Mouse (Mus musculus) small intestine, adult 2 months (tissue): ENCODE data around the gene Capzb. TPM values are rescaled to one million over a fixed set of nuclear protein-coding genes. Genes with fewer than 3 reads are reported as not detected.
A peak's percentile ranks its signal among the peaks of the same experiment; 100 is the strongest.

Experiments used
- H3K27ac ChIP-seq: fragments of 200-500 bp; 2 replicates; pipeline ENCODE4 v1.5.1; 2012; ENCODE audit warnings: low read depth, low read length, control low read depth, inconsistent platforms; ENCODE audit not compliant: insufficient read depth
- H3K27me3 ChIP-seq: fragments of 200-500 bp; 2 replicates; pipeline ENCODE4 v1.6.1; 2012; ENCODE audit warnings: mild to moderate bottlenecking, moderate library complexity, low read length, inconsistent platforms; ENCODE audit not compliant: control insufficient read depth, insufficient read depth
- H3K36me3 ChIP-seq: fragments of 200-500 bp; 2 replicates; pipeline ENCODE4 v1.6.1; 2012; ENCODE audit warnings: mild to moderate bottlenecking, low read length, control low read depth, inconsistent platforms; ENCODE audit not compliant: control insufficient read depth, insufficient read depth
- H3K4me1 ChIP-seq: fragments of 200-500 bp; 2 replicates; pipeline ENCODE4 v1.6.1; 2012; ENCODE audit warnings: low read length, inconsistent platforms, mixed read lengths; ENCODE audit not compliant: control insufficient read depth, insufficient read depth, insufficient read length
- H3K4me3 ChIP-seq: fragments of 200-500 bp; 2 replicates; pipeline ENCODE4 v1.5.1; 2012; ENCODE audit warnings: low read depth, mild to moderate bottlenecking, control low read depth, inconsistent platforms, low read length, moderate library complexity
- CTCF ChIP-seq: fragments of 200-500 bp; IDR thresholded peaks from 2 replicates; pipeline ENCODE4 v1.5.1; 2012; ENCODE audit warnings: low read depth, mild to moderate bottlenecking, control low read depth, inconsistent platforms, low read length, moderate library complexity, mixed read lengths; ENCODE audit not compliant: insufficient replicate concordance, insufficient read length; ENCODE audit errors: extremely low read depth
- POLR2A ChIP-seq: fragments of 200-500 bp; IDR thresholded peaks from 2 replicates; pipeline ENCODE4 v1.6.1; 2012; ENCODE audit warnings: low read depth, mild to moderate bottlenecking, control low read depth, inconsistent platforms, low read length, moderate library complexity
- WGBS: fragments of 180-500 bp; shearing (Covaris S2); methylation state at CpG from one replicate; pipeline ENCODE4 v1.1.7; 2018; 5-methylcytosine and 5-hydroxymethylcytosine counted together
- polyA plus RNA-seq: library from polyadenylated mRNA; depleted of rRNA; stranded (reverse); fragments of >200 nt; gene quantifications from 2 replicates; pipeline ENCODE4 v1.2.3, GENCODE M21; 2012

Gene Capzb
- polyA plus RNA-seq, 1 experiment: 390 TPM

DNA sequence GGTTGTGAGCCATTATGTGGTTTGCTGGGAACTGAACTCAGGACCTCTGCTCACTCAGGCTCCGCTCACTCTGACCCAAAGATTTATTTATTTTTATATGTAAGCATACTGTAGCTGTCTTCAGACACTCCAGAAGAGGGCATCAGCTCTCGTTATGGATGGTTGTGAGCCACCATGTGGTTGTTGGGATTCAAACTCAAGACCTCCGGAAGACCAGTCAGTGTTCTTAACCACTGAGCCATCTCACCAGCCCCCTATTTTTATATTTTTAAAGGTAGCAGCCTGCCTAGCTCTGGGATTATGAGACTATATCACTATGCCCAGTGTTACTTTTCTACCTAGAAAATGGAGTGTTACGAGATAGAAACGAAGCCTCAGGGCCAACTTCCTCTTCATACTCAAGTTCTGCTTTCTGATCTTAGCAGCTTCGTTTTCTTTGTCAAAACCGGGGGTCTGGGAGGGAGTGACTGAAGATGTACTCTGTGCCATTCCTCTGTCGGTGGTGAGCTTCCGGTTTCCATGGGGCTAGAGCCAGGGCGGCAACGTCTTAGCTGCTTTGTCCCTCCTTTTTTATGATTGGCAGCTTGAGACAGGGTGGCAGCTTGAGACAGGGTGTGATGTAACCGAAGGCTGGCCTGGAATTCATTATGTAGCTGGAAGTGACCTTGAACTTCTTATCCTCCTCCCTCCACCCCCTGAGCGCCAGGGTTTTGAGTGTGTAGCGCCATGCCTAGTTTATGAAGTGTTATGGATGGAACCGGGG is 23.5 kb upstream of the Capzb start:
- Histone ChIP-seq H3K36me3 (no peaks in the 10 kb centered on the region), H3K4me3 (no peak overlapping the region), H3K4me1 (peaks cover 2% of the 10 kb centered on the region; the same call in 1 of the 2 replicates), H3K27ac (peak overlapping the region; percentile 55), H3K27me3 (no peaks in the 10 kb centered on the region)
- TF ChIP-seq POLR2A (no peak), CTCF (no peak)
- WGBS: 62% methylated on average over 15 of the region's 15 CpGs

DNA sequence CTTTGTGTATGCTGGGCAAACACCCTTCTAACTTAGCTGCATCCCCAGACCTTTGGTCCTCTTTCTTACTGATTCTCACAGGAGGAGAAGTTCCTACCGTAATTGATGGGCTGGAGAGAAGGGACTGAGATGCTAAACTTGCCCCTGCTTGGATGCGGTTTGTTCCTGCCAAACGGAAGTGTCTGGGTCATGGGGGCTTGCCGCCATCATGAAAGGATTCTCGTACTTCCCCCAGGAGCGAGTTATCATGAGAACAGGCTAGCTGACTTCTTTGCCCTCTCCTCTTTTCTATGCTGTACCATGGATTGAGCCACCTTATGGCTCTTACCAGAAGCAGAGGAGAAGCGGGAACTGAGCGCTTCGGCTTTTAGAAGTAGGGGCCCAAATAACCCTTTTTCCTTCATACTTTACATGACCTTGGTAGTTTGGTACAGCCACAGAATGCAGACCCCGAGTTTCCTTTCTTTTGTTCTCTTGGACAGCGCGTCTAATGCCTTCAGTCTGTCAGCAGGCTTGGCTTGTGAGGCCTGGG is 22.9 kb upstream of the Capzb start:
- H3K4me1 ChIP-seq: peaks cover 5% of the 10 kb centered on the region; the same call in 1 of the 2 replicates
- WGBS: 86% methylated on average over 12 of the region's 12 CpGs
- H3K27me3 ChIP-seq: no peaks in the 10 kb centered on the region
- H3K36me3 ChIP-seq: no peaks in the 10 kb centered on the region
- H3K4me3 ChIP-seq: no peak overlapping the region
- no peak for TF ChIP-seq CTCF
- no peak for TF ChIP-seq POLR2A
- peak overlapping the region; percentile 55 for H3K27ac ChIP-seq

- TF ChIP-seq POLR2A: no peak
- TF ChIP-seq CTCF: no peak
- H3K27ac ChIP-seq: peak overlapping the region; percentile 88
- peak overlapping the region; percentile 23; the same call in 1 of the 2 replicates for H3K4me3 ChIP-seq
- H3K36me3 ChIP-seq: no peaks in the 10 kb centered on the region
- WGBS: 18% methylated on average over 20 of the region's 20 CpGs
- H3K27me3 ChIP-seq: no peaks in the 10 kb centered on the region
- peaks cover 19% of the 10 kb centered on the region for H3K4me1 ChIP-seq
These were observed 17.4 kb upstream of the Capzb start for GRCm38 (mm10) chr4:139175061-139175971.

DNA sequence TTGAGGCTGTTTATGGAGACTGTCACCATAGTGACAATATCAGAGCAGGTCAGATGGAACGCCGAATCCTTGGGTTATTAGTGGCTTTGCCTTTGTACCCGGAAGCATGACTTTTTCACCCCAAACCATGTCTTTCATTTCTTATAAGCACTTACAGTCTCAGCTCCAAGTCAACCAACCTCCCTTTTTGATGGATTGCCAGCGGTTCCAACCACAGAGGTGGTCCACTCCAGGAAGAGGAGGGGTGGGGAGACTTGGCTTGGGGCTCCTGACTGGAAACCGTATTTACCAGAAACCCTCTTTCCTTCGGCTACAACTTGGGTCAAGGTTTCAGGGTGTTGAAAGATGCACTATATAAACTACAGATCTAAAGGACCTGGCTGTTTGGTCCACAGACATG is 16.7 kb upstream of the Capzb start:
- no peak overlapping the region for H3K4me3 ChIP-seq
- H3K27ac ChIP-seq: peak overlapping the region; percentile 88
- 11% methylated on average over 6 of the region's 6 CpGs for WGBS
- H3K27me3 ChIP-seq: no peaks in the 10 kb centered on the region
- peaks cover 25% of the 10 kb centered on the region for H3K4me1 ChIP-seq
- H3K36me3 ChIP-seq: no peaks in the 10 kb centered on the region
- TF ChIP-seq POLR2A: no peak
- no peak for TF ChIP-seq CTCF

DNA sequence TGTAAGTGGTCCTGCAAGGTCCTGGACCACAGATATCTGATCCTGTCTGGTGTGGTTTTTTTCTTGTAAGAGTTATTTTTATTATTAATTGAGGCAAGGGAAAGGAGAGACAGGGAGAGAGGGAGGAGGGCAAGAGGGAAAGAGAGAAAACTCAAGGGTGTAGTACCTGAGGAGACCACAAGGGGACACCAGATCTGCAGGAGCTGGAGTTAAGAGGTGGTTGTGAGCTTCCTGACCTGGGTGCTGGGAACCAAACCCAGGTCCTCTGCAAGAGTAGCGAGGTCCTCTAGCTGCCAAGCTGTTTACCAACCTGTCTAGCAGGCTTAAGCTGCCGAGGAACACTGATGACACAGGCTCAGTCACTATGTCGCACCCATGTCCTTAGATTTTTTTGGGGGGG is 14.8 kb upstream of the Capzb start:
- H3K36me3 ChIP-seq: no peaks in the 10 kb centered on the region
- no peak overlapping the region for H3K27ac ChIP-seq
- peaks cover 26% of the 10 kb centered on the region for H3K4me1 ChIP-seq
- 100% methylated on average over 3 of the region's 3 CpGs for WGBS
- TF ChIP-seq CTCF (peak; percentile 63; the same call in 1 of the 2 replicates), POLR2A (no peak)
- no peak overlapping the region for H3K4me3 ChIP-seq
- no peaks in the 10 kb centered on the region for H3K27me3 ChIP-seq

- TF ChIP-seq CTCF (no peak), POLR2A (no peak)
- Histone ChIP-seq H3K27me3 (no peaks in the 10 kb centered on the region), H3K36me3 (no peaks in the 10 kb centered on the region), H3K4me1 (peaks cover 26% of the 10 kb centered on the region), H3K27ac (no peak overlapping the region), H3K4me3 (no peak overlapping the region)
- WGBS: 92% methylated on average over 11 of the region's 11 CpGs
These were observed 14.3 kb upstream of the Capzb start for GRCm38 (mm10) chr4:139178377-139178776.

DNA sequence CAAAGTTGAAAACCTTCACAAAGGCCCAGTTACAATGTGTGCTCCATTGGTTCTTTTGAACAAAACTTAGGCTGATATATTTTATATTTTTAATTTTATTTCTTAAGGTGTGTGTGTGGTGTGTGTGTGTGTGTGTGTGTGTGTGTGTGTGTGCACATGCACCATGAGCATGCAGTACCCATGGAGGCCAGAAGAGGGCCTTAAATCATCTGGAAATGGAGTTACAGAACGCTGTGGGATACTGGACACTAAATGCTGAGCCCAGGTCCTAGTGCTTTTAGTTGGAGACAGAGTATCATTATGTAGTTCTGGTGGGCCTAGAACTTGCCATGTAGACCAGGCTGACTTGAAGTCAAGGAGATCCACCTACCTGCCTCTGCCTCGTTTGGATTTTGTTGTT is 13.5 kb upstream of the Capzb start:
- H3K27me3 ChIP-seq: no peaks in the 10 kb centered on the region
- WGBS: 63% methylated on average over 2 of the region's 2 CpGs

More for the DNA sequence above, 13.5 kb upstream of the Capzb start:
- H3K27ac ChIP-seq: peak overlapping the region; percentile 92
- H3K4me1 ChIP-seq: peaks cover 26% of the 10 kb centered on the region
- no peaks in the 10 kb centered on the region for H3K36me3 ChIP-seq
- H3K4me3 ChIP-seq: no peak overlapping the region
- TF ChIP-seq POLR2A (no peak), CTCF (no peak)
